Mouse (Mus musculus): ENCODE measurements around the gene Sel1l2.

DNA sequence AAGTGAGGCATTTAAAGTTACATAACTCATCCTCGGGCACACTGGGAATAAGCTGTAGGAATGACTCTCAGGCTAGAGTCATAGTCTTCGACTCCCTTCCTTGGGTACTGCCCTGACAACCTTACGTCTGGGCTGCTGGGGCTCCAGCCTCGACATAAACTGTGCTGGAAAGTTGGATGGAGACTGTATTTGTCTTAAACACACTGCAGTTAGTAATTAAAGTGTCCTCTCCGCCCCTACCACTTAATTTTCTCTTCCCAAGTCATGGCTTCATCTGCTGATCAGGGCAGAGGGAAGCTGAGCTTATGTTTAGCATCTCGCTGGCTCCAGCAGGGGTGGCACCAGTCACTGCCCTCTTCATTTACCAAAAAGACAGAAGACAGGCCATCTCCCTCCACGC, 135.2 kb downstream of the Sel1l2 start:
- TF ChIP-seq CTCF (IDR thresholded peaks at IDR 0.05; ENCODE audit: low read depth, low read length) (no peak), POLR2A (IDR thresholded peaks at IDR 0.05; ENCODE audit: extremely low read depth, insufficient read depth, low read length) (no peak)

All from liver, adult 2 months (tissue).